Mouse (Mus musculus) bone marrow macrophage, adult 2 months (primary cell): ENCODE measurements around the gene Smg6.

Source experiments
- CTCF ChIP-seq: IDR thresholded peaks from 2 replicates; pipeline ENCODE4 v1.5.1; 2012; ENCODE audit warnings: low read depth, mild to moderate bottlenecking, low read length, moderate library complexity
- POLR2A ChIP-seq: IDR thresholded peaks from 2 replicates; pipeline ENCODE4 v1.6.1; 2012; ENCODE audit warnings: mild to moderate bottlenecking, low read depth, low read length, borderline replicate concordance

GRCm38 (mm10) chr11:75046638-75047037, 121.0 kb downstream of the Smg6 start:
- TF ChIP-seq POLR2A (no peak), CTCF (no peak)
